Mouse (Mus musculus): ENCODE results near the gene Rad51ap2. TPM values are rescaled to one million over a fixed set of nuclear protein-coding genes. Genes with fewer than 3 reads are reported as not detected.

Gene Rad51ap2
- not detected in 2 replicates for total RNA-seq (2012; rRNA removed)
- not detected for polyA plus RNA-seq (2012; ENCODE audit: insufficient read depth in 1 of 2, insufficient read length in 2 of 2, low read depth in 1 of 2, low replicate concordance in 2 of 2, missing spikeins in 1 of 2)

GRCm38 (mm10) chr12:11455549-11456194 is at the start of gene Rad51ap2:
Rad51ap2 (plus strand) TSS chr12:11456079.
- H3K9ac ChIP-seq (ENCODE audit: control insufficient read depth, low read depth, low read length, poor library complexity, severe bottlenecking), result no peak within 1 kb of the TSS
- H3K4me1 ChIP-seq (ENCODE audit: control insufficient read depth in 1 of 2, insufficient read depth in 2 of 2, low read length in 2 of 2), result no peaks in the 10 kb centered on the region
- no peak within 1 kb of the TSS for H3K27ac ChIP-seq (ENCODE audit: control insufficient read depth, low read depth, low read length)
- DNase-seq (ENCODE audit: low read depth, low spot score), result no peak
- no peaks in the 10 kb centered on the region for H3K79me2 ChIP-seq (ENCODE audit: control insufficient read depth, insufficient read depth, low read length, poor library complexity)
- no peaks in the 10 kb centered on the region for H3K36me3 ChIP-seq (ENCODE audit: control insufficient read depth in 1 of 2, insufficient read depth in 2 of 2, low read length in 2 of 2)
- no peaks in the 10 kb centered on the region for H3K9me3 ChIP-seq (replicated peaks; ENCODE audit: insufficient read depth, low read length)
- no peaks in the 10 kb centered on the region for H3K27me3 ChIP-seq (ENCODE audit: control insufficient read depth in 1 of 2, insufficient read depth in 2 of 2, low read length in 2 of 2)
- TF ChIP-seq ELF1 (IDR thresholded peaks at IDR 0.05; ENCODE audit: low read depth, low read length) (no peak), CHD1 (IDR thresholded peaks at IDR 0.05; ENCODE audit: low read depth, low read length) (no peak), ZMIZ1 (IDR thresholded peaks at IDR 0.05; ENCODE audit: low read depth, low read length) (no peak), MXI1 (IDR thresholded peaks at IDR 0.05; ENCODE audit: low read depth, low read length) (no peak), ZNF384 (IDR thresholded peaks at IDR 0.05; ENCODE audit: low read depth, low read length) (no peak), UBTF (IDR thresholded peaks at IDR 0.05; ENCODE audit: borderline replicate concordance, insufficient read depth, low read depth, low read length) (no peak), NELFE (IDR thresholded peaks at IDR 0.05; ENCODE audit: low read depth, low read length) (no peak), POLR2AphosphoS2 (IDR thresholded peaks at IDR 0.05; ENCODE audit: low read length) (no peak), MYB (IDR thresholded peaks at IDR 0.05; ENCODE audit: low read depth, low read length) (no peak), SMC3 (IDR thresholded peaks at IDR 0.05; ENCODE audit: low read depth, low read length) (no peak), HCFC1 (IDR thresholded peaks at IDR 0.05; ENCODE audit: low read depth, low read length) (no peak), ZC3H11A (IDR thresholded peaks at IDR 0.05; ENCODE audit: low read depth, low read length) (no peak), GABPA (IDR thresholded peaks at IDR 0.05; ENCODE audit: low read depth, low read length) (no peak)
- no peak within 1 kb of the TSS for H3K4me3 ChIP-seq (ENCODE audit: control insufficient read depth in 1 of 2, insufficient read depth in 1 of 2, low read depth in 2 of 2, low read length in 2 of 2)

GRCm38 (mm10) chr12:11407679-11408078 is 48.2 kb upstream of the Rad51ap2 start:
- no peaks in the 10 kb centered on the region for H3K27me3 ChIP-seq (ENCODE audit: control insufficient read depth in 1 of 2, insufficient read depth in 2 of 2, low read length in 2 of 2)
- no peaks in the 10 kb centered on the region for H3K4me1 ChIP-seq (ENCODE audit: control insufficient read depth in 1 of 2, insufficient read depth in 2 of 2, low read length in 2 of 2)
- no peak overlapping the region for H3K9ac ChIP-seq (ENCODE audit: control insufficient read depth, low read depth, low read length, poor library complexity, severe bottlenecking)
- no peaks in the 10 kb centered on the region for H3K36me3 ChIP-seq (ENCODE audit: control insufficient read depth in 1 of 2, insufficient read depth in 2 of 2, low read length in 2 of 2)
- no peaks in the 10 kb centered on the region for H3K79me2 ChIP-seq (ENCODE audit: control insufficient read depth, insufficient read depth, low read length, poor library complexity)
- no peak overlapping the region for H3K27ac ChIP-seq (ENCODE audit: control insufficient read depth, low read depth, low read length)
- no peak overlapping the region for H3K4me3 ChIP-seq (ENCODE audit: control insufficient read depth in 1 of 2, insufficient read depth in 1 of 2, low read depth in 2 of 2, low read length in 2 of 2)
- DNase-seq (ENCODE audit: low read depth, low spot score), result no peak
- no peaks in the 10 kb centered on the region for H3K9me3 ChIP-seq (replicated peaks; ENCODE audit: insufficient read depth, low read length)
- TF ChIP-seq SMC3 (IDR thresholded peaks at IDR 0.05; ENCODE audit: low read depth, low read length) (no peak), ZKSCAN1 (IDR thresholded peaks at IDR 0.05; ENCODE audit: low read depth, low read length) (no peak), POLR2A (IDR thresholded peaks at IDR 0.05; ENCODE audit: control insufficient read depth in 1 of 2, insufficient read depth in 1 of 2, low read depth in 1 of 2, low read length in 2 of 2, poor library complexity in 1 of 2) (no peak), NRF1 (IDR thresholded peaks at IDR 0.05; ENCODE audit: insufficient read depth, low read depth, low read length, poor library complexity, severe bottlenecking) (no peak), MXI1 (IDR thresholded peaks at IDR 0.05; ENCODE audit: low read depth, low read length) (no peak), MYC (IDR thresholded peaks at IDR 0.05; ENCODE audit: low read depth, low read length) (no peak), CTCF (IDR thresholded peaks at IDR 0.05 in 2 of 3, conservative IDR thresholded peaks at IDR 0.05 in 1 of 3; ENCODE audit: control insufficient read depth in 1 of 3, insufficient read depth in 1 of 3, low read depth in 2 of 3, low read length in 3 of 3, poor library complexity in 1 of 3, severe bottlenecking in 1 of 3) (no peak), BHLHE40 (IDR thresholded peaks at IDR 0.05; ENCODE audit: borderline replicate concordance, low read depth, low read length) (no peak), SIN3A (IDR thresholded peaks at IDR 0.05; ENCODE audit: low read length) (no peak)
